Mouse (Mus musculus): Measurements from ENCODE around the gene Ush2a. TPM values are rescaled to one million over a fixed set of nuclear protein-coding genes. Genes with fewer than 3 reads are reported as not detected.

Ush2a gene
- polyA plus RNA-seq, 1 experiment from 2014 or later, result 0.14 TPM

DNA sequence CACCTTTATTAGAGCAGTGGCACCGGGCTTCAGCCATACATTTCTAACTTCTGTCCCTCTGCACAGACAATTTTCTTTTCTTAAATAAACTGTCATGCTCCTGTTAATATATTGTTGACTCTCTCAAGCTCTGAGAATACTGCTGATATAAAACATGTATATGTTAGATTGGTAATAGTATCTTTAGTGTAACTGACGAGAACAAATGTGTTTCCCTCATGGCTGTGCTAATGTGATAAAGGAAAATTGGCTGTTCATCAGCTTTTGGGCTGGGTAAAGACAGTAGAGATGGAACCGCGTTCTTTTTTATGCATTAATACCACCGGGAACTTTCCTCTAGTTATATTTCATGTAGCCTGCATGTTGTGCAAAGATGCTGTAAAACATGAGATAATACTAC is 54.8 kb downstream of the Ush2a start:
- no peak overlapping the region for H3K4me3 ChIP-seq
- no peak for ATAC-seq (ENCODE audit: low FRiP score, low read depth)
- H3K9me3 ChIP-seq, result no peaks in the 10 kb centered on the region
- no peak overlapping the region for H3K9ac ChIP-seq
- 81% methylated on average over 5 of the region's 5 CpGs for WGBS
- no peak overlapping the region for H3K4me2 ChIP-seq (replicated peaks)
- H3K27ac ChIP-seq, result no peak overlapping the region
- no peaks in the 10 kb centered on the region for H3K4me1 ChIP-seq
- no peaks in the 10 kb centered on the region for H3K27me3 ChIP-seq (replicated peaks)
- no peaks in the 10 kb centered on the region for H3K36me3 ChIP-seq

DNA sequence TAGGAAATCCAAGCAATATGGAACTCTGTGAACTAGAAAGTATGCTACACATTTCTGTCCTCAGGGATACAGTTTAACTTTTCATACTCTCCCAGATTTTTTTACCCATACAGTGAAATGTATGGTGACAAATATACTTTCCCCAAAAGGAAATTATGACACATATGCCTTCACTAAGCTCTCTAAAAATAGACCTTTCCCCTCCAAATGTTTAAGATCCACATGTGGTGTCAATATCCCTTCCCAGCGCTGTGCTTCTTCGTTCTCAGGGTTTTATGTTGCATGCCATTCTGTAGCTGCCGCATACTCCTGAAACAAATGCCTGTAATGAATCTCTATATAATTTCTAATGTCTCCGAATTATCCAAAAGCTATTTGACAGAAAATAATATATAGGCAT is 58.4 kb downstream of the Ush2a start:
- Histone ChIP-seq H3K36me3 (no peaks in the 10 kb centered on the region), H3K4me3 (no peak overlapping the region), H3K9ac (no peak overlapping the region), H3K27ac (no peak overlapping the region), H3K9me3 (no peaks in the 10 kb centered on the region), H3K27me3 (replicated peaks) (no peaks in the 10 kb centered on the region), H3K4me2 (replicated peaks) (no peak overlapping the region), H3K4me1 (no peaks in the 10 kb centered on the region)
- ATAC-seq (ENCODE audit: low FRiP score, low read depth), result no peak
- 73% methylated on average over 4 of the region's 4 CpGs for WGBS

DNA sequence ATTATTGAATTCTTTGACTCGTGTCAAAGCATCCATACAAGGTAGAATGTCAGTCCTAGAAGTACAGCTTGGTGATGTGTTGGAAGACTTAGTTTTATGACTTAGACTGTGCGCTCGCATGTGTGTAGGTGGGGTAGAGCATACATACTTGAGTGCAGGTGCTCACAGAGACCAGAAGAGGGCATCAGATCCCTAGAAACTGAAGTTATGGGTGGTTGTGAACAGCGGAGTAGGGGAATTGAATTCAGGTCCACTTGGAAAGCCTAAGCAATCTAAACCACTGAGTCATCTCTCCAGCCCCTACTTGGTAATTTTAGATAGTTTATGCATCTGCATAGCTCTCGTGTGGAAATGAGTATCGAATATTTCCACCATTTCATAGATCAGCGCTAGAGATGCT is 59.7 kb downstream of the Ush2a start:
- WGBS, result 88% methylated on average over 7 of the region's 7 CpGs
- Histone ChIP-seq H3K4me2 (replicated peaks) (no peak overlapping the region), H3K9me3 (no peaks in the 10 kb centered on the region), H3K27me3 (replicated peaks) (no peaks in the 10 kb centered on the region), H3K36me3 (no peaks in the 10 kb centered on the region), H3K27ac (no peak overlapping the region), H3K4me3 (no peak overlapping the region), H3K4me1 (no peaks in the 10 kb centered on the region), H3K9ac (no peak overlapping the region)
- ATAC-seq (ENCODE audit: low FRiP score, low read depth), result no peak

DNA sequence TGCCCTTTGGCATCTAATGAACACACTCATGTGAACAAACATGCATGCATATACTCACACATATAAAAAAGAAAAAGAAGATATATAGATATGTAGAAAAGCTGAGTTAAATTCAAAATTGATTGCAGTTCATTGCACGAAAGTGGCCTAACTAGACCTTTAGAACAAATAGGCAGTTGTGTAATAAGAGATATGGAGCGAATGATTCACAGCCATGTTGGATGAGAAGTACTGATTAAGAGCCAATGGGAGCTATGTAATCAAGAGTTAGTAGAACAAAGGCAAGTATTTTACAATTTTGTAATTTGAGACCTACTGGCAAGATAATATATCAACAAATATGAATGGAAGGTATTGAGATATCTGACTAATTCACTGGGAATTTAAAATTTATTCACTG is 68.6 kb downstream of the Ush2a start:
- Histone ChIP-seq H3K36me3 (no peaks in the 10 kb centered on the region), H3K4me1 (no peaks in the 10 kb centered on the region), H3K27ac (no peak overlapping the region), H3K4me3 (no peak overlapping the region), H3K9ac (no peak overlapping the region), H3K27me3 (replicated peaks) (no peaks in the 10 kb centered on the region), H3K4me2 (replicated peaks) (no peak overlapping the region), H3K9me3 (no peaks in the 10 kb centered on the region)
- ATAC-seq (ENCODE audit: low FRiP score, low read depth), result no peak
- WGBS, result 96% methylated on average over 2 of the region's 2 CpGs

DNA sequence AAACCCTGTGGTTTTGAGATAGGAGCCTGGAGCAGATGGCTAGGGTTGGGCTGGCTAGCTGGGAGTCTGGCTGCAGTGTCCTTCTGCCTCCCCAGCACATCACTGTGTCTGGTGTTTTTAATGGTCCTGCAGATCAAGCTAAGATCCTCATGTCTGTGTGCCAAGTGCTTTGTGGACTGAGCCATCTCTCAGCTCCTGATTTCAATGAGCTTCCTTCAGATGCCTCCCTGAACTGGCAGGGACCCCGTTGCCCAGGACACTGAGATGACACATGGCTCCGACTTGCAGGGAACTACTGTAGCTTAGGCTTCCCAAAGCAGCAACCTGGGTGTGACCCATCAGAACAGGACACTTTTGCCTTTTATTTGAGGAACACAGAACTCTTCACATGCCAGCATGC is 72.1 kb downstream of the Ush2a start:
- H3K9ac ChIP-seq, result no peak overlapping the region
- ATAC-seq (ENCODE audit: low FRiP score, low read depth), result no peak
- H3K4me3 ChIP-seq, result no peak overlapping the region
- no peaks in the 10 kb centered on the region for H3K4me1 ChIP-seq
- 76% methylated on average over 2 of the region's 2 CpGs for WGBS
- no peak overlapping the region for H3K4me2 ChIP-seq (replicated peaks)
- no peaks in the 10 kb centered on the region for H3K27me3 ChIP-seq (replicated peaks)
- no peaks in the 10 kb centered on the region for H3K36me3 ChIP-seq
- H3K9me3 ChIP-seq, result no peaks in the 10 kb centered on the region
- no peak overlapping the region for H3K27ac ChIP-seq

DNA sequence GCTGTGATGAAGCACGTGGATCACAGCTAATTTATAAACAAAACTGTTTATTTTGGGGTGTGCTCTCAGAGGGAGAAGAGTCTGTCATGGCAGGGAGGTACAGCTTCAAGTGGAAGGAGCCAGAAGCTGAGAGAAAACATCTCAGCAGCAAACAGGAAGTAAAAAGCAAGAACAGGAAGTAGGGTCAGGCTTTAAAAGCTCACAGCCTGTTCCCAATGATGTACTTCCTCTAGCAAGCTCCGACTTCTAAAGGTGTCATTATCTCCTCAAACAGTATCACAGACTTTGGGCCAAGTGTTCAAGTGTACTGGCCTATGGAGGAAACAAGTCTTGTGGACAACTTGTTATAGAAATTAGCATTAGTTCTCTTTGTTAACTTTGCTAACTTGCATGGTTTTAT is 85.9 kb downstream of the Ush2a start:
- Histone ChIP-seq H3K4me2 (replicated peaks) (no peak overlapping the region), H3K4me3 (no peak overlapping the region), H3K27me3 (replicated peaks) (no peaks in the 10 kb centered on the region), H3K4me1 (no peaks in the 10 kb centered on the region), H3K9ac (no peak overlapping the region), H3K36me3 (no peaks in the 10 kb centered on the region), H3K27ac (no peak overlapping the region), H3K9me3 (no peaks in the 10 kb centered on the region)
- 68% methylated on average over 2 of the region's 2 CpGs for WGBS
- ATAC-seq (ENCODE audit: low FRiP score, low read depth), result no peak

DNA sequence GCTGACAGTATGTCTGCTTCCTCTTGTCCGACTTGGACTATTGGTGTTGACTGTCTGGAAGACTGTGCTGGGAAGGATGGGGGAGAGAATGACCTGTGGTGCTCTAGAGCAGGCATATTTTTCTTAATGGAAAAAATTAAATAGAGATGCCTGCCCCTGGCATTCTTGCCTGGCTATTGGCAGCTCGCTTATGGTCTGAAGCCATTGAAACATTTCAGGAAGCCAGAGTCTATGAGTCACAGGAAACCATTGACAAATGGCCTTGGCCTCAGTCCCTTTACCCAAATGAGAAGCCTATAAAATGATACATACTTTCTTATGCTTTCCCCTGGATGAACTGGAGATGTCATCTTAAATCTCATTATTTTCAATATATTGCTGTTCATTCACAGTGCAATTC is 92.9 kb downstream of the Ush2a start:
- no peak overlapping the region for H3K9ac ChIP-seq
- no peak overlapping the region for H3K4me2 ChIP-seq (replicated peaks)
- no peaks in the 10 kb centered on the region for H3K36me3 ChIP-seq
- no peak overlapping the region for H3K27ac ChIP-seq
- H3K9me3 ChIP-seq, result no peaks in the 10 kb centered on the region
- H3K27me3 ChIP-seq (replicated peaks), result no peaks in the 10 kb centered on the region
- WGBS, result 90% methylated on average over 2 of the region's 2 CpGs
- H3K4me1 ChIP-seq, result no peaks in the 10 kb centered on the region
- no peak overlapping the region for H3K4me3 ChIP-seq
- ATAC-seq (ENCODE audit: low FRiP score, low read depth), result no peak

DNA sequence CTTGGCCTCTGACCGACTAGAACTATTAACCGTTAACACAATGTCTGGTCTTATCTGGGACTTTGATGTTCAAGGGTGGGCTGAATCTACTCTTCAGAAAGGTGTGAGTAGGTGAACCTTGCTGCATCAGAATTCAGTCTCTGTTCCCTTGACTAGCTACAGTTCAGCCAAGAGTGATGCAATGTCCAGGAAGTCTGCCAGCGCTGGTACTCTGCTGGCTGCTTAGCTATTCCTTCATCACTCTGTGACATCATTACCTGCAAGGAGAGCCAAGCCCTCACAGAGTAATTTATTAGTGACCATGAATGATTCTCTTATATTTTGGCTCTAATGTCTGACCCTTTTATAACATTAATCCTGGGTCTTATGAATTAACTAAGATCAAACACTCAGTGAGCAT is 101.7 kb downstream of the Ush2a start:
- Histone ChIP-seq H3K27me3 (replicated peaks) (no peaks in the 10 kb centered on the region), H3K36me3 (no peaks in the 10 kb centered on the region), H3K27ac (no peak overlapping the region), H3K4me2 (replicated peaks) (no peak overlapping the region), H3K4me1 (no peaks in the 10 kb centered on the region), H3K9me3 (no peaks in the 10 kb centered on the region), H3K9ac (no peak overlapping the region), H3K4me3 (no peak overlapping the region)
- 90% methylated on average over 3 of the region's 3 CpGs for WGBS
- no peak for ATAC-seq (ENCODE audit: low FRiP score, low read depth)

DNA sequence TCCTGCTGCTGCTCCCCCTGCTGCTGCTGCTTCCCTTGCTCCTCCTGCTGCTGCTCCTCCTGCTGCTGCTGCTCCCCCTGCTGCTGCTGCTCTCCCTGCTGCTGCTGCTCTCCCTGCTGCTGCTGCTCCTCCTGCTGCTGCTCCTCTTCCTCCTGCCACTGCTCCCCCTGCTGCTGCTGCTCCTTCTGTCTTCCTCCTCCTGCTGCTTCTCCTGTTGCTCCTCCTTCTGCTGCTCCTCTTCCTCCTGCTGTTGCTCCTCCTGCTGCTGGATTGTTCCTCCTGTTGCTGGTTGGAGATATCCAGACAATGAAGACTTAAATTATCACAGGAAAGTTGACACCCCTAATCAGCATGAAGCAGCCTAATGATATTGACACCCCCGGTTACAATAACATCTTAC is 123.4 kb downstream of the Ush2a start:
- Histone ChIP-seq H3K9ac (no peak overlapping the region), H3K27ac (no peak overlapping the region), H3K4me2 (replicated peaks) (no peak overlapping the region), H3K9me3 (no peaks in the 10 kb centered on the region), H3K27me3 (replicated peaks) (no peaks in the 10 kb centered on the region), H3K4me1 (no peaks in the 10 kb centered on the region), H3K4me3 (no peak overlapping the region), H3K36me3 (no peaks in the 10 kb centered on the region)
- WGBS, result 70% methylated on average over 1 of the region's 1 CpGs
- no peak for ATAC-seq (ENCODE audit: low FRiP score, low read depth)

DNA sequence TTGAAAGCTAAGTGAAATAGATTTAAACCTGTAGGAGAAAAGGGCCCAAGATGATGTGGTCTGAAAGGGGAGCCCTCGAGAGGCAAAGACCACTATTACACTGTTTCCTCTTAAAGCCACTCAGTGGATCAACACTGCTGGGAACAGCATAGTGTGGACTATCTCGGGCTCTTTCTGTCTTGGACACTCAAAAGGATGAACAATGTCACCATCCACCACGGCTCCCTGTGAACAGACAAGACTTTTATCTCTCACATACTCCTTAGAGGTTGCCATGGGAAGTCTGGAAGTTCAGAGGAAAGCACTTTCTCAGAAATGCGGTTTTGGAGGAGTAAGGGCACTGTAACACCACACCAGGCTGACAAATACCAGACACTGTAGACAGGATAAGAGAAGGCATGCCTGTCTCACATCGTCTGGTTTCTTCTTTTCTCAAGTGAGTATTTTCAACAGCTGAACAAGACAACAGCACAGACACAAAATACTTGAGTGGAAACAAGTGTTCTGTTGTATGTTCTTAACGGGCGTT is 124.0 kb downstream of the Ush2a start:
- Histone ChIP-seq H3K4me2 (replicated peaks) (no peak overlapping the region), H3K9ac (no peak overlapping the region), H3K27ac (no peak overlapping the region), H3K9me3 (no peaks in the 10 kb centered on the region), H3K4me3 (no peak overlapping the region), H3K36me3 (no peaks in the 10 kb centered on the region), H3K27me3 (replicated peaks) (no peaks in the 10 kb centered on the region), H3K4me1 (no peaks in the 10 kb centered on the region)
- no peak for ATAC-seq (ENCODE audit: low FRiP score, low read depth)
- WGBS, result 70% methylated on average over 7 of the region's 7 CpGs

DNA sequence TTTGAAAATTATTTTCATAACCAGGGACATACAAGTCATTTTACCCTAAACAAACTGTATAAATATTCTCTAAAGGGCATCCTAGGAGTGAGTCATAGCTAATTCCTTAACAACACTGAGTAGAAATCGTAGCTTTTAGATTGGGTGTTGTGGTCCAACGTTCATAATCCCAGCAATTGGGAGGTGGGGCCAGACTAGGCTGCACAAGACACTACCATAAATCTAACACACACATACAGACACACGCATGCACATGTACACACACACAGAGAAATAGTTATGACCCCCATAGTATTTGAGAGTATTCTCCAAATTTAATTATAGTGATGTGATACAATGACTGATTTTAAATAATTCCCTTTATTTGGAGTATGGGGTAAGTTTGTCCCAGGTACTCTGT is 125.5 kb downstream of the Ush2a start:
- no peaks in the 10 kb centered on the region for H3K9me3 ChIP-seq
- H3K36me3 ChIP-seq, result no peaks in the 10 kb centered on the region
- no peaks in the 10 kb centered on the region for H3K4me1 ChIP-seq
- no peak overlapping the region for H3K4me2 ChIP-seq (replicated peaks)
- 90% methylated on average over 3 of the region's 3 CpGs for WGBS
- H3K4me3 ChIP-seq, result no peak overlapping the region
- H3K27ac ChIP-seq, result no peak overlapping the region
- no peak for ATAC-seq (ENCODE audit: low FRiP score, low read depth)
- no peak overlapping the region for H3K9ac ChIP-seq
- no peaks in the 10 kb centered on the region for H3K27me3 ChIP-seq (replicated peaks)

DNA sequence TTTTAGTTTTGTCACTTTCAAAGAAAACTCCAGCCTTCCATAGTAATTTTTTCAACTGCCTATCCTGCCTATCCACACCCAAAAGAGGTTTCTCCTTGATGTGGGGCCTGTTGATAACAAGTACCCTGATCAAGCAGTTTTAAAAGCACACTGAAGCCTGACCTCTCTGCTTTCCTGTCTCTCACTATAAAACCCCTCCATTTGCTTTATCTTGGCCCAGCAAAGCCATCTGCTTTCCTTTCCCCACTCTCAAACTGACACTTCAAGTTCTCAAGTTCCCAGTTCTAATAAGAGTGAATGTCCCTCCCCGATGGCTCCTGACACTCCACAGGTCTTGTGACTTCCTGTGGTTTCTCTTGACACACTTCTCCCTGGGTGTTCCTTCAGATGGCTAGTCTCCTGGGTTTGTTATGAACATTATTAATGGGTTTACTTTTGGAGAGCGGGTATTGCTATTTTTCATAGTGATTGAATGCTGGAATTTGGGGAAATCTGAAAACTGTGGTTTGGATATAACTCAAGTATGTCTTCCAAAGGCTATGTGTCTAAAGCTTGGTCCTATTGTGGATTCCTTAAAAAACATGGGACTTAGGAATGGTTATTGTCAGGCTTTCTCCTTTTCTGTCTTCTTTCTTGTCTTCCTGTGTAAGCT is 126.1 kb downstream of the Ush2a start:
- WGBS, result 82% methylated on average over 2 of the region's 2 CpGs
- Histone ChIP-seq H3K27ac (no peak overlapping the region), H3K36me3 (no peaks in the 10 kb centered on the region), H3K4me3 (no peak overlapping the region), H3K27me3 (replicated peaks) (no peaks in the 10 kb centered on the region), H3K9me3 (no peaks in the 10 kb centered on the region), H3K4me2 (replicated peaks) (no peak overlapping the region), H3K4me1 (no peaks in the 10 kb centered on the region), H3K9ac (no peak overlapping the region)
- ATAC-seq (ENCODE audit: low FRiP score, low read depth), result no peak

DNA sequence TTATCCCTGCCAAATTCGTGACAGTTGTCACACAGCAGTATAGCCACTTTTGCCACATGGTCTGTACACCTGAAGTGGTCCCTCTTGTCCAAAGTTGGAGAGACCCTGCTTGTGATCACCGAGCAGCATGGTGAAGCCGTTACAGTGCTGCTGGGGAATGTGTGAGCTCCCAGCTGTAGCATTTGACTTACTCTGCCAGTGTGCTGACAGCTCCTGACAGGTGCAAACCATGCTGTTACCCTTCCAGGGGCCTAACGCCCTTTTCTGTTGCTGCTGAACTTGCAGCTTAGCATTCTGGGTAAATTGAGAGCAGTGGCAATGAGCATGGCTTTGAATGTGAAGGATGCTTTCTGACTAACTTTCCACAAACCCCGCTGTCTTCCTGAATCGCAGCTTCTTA is 128.3 kb downstream of the Ush2a start:
- no peak overlapping the region for H3K4me3 ChIP-seq
- H3K4me2 ChIP-seq (replicated peaks), result no peak overlapping the region
- H3K9me3 ChIP-seq, result no peaks in the 10 kb centered on the region
- H3K4me1 ChIP-seq, result no peaks in the 10 kb centered on the region
- WGBS, result 71% methylated on average over 6 of the region's 6 CpGs
- no peak overlapping the region for H3K9ac ChIP-seq
- H3K27ac ChIP-seq, result no peak overlapping the region
- no peaks in the 10 kb centered on the region for H3K27me3 ChIP-seq (replicated peaks)
- no peak for ATAC-seq (ENCODE audit: low FRiP score, low read depth)
- no peaks in the 10 kb centered on the region for H3K36me3 ChIP-seq
